Mouse (Mus musculus): Measurements from ENCODE around the gene Terb2. TPM values are rescaled to one million over a fixed set of nuclear protein-coding genes. Genes with fewer than 3 reads are reported as not detected.

Terb2 gene
- polyA plus RNA-seq (2012; rRNA removed) = not detected in 2 replicates

GRCm38 (mm10) chr2:122186106-122186505, at the start of gene Terb2, which contains the start of gene Patl2:
Gene Terb2 (plus strand): TSS chr2:122186272.
Gene Patl2 (minus strand): TSS chr2:122186189.
- no peak for DNase-seq (ENCODE audit: extremely low spot score in 1 of 2, low spot score in 1 of 2)

DNA sequence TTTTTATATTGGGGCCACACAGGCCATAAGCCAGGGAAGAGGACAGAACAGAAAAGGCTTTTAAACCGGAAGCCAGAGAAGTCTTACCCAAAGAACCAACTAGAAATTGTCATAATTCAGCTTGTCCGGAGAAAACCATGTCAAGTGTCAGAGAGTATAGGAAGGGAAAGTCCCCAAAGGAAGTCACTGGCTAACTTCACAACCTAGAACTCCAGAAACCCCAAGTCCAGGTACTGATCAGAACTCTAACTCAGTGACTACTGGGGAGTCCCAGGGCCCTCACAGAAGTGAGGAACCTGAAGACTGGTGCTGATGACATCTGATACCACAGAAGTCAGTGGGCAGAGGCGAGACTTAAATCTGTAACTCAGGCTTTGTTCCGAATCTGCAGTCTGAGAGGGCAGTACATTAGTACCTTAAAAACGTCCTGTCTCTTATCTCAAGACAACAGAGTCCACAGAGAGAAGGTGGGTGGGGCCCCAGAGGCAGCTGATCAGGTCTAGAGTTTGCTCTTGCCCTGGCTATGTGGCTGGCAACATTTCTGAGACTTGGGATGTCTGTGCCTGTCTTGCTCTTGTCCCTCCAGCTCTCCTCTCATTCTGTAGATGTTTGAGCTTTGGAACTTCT, 48.1 kb upstream of the Terb2 start:
- no peak for DNase-seq (ENCODE audit: extremely low spot score in 1 of 2, low spot score in 1 of 2)

- DNase-seq (ENCODE audit: extremely low spot score in 1 of 2, low spot score in 1 of 2) = no peak
Measured at GRCm38 (mm10) chr2:122140815-122141214, 45.3 kb upstream of the Terb2 start.

DNA sequence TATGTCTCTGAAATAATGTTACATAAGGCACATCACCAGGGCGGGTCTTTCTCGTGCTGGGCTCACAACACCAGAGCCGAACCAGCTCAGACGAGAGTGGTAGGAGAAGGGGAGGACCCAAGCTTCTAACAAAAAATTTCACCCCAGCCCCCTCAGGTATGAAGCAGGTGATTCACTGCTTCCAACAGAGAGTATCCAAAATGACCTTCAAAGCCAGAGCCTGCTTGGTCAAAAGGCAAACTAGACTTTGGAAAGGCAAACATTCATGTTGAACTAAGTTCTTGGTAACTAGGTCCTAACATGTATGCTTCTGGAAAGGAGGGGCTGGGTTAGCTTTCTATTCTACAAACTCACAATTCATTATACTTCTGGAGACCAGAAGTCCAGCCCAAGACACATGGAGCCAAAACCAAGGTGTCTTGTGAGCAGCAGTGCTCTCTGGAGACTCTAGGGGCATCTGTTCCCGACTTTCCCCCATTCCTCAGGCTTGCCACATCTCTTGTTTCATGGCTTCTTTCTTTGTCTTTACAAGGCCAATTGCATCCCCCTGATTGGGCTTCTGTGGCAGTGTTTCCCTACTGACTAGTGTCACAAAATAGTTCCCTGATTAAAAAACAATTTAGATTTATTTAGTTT, 44.6 kb upstream of the Terb2 start:
- no peak for DNase-seq (ENCODE audit: extremely low spot score in 1 of 2, low spot score in 1 of 2)

- DNase-seq (ENCODE audit: extremely low spot score in 1 of 2, low spot score in 1 of 2) = no peak
Measured at GRCm38 (mm10) chr2:122143111-122143510, 43.0 kb upstream of the Terb2 start.

GRCm38 (mm10) chr2:122145756-122146155, 40.3 kb upstream of the Terb2 start:
- DNase-seq (ENCODE audit: extremely low spot score in 1 of 2, low spot score in 1 of 2) = no peak

GRCm38 (mm10) chr2:122146687-122147086, 39.4 kb upstream of the Terb2 start:
- no peak for DNase-seq (ENCODE audit: extremely low spot score in 1 of 2, low spot score in 1 of 2)

DNA sequence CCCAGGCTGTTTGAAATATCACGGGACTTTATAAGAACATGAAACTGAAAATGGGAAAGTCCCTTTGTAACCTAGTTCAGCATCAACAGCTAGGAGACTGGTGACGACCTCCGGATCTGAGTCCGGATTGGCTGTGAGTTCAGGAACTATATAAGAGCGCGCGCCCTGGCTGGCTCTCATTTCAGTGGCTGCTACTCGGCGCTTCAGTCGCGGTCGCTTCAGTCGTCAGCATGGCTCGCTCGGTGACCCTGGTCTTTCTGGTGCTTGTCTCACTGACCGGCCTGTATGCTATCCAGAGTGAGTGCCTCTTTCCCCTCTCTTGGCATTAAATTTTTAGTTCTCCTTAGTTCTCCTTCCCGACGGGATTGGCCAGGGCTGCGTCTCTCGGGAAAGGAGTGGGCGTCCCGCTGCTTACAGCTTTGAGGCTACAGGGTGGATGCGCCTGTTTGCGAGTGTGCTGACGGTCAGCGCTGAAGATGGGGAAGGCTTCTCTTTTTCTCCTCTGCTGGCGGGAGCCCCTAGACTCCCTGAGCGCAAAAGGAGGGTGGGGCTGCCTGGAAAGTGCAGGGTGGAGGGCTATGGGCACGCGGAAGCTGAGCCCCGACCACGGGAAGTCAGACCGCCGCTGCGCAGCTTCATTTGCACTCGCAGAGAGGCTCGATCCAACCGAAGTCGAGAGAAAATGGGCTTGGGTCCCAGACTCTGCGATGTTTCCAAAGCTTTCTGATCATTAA, 38.4 kb upstream of the Terb2 start, which contains the start of gene B2m:
TSS of gene B2m (plus strand) at position 179 of the 734 bp plus-strand sequence.
- peak; percentile 92 to 96 for DNase-seq (ENCODE audit: extremely low spot score in 1 of 2, low spot score in 1 of 2)

- DNase-seq (ENCODE audit: extremely low spot score in 1 of 2, low spot score in 1 of 2) = peak in 1 of 2 experiments; percentile 42
Measured at GRCm38 (mm10) chr2:122148242-122148917, 37.7 kb upstream of the Terb2 start.

GRCm38 (mm10) chr2:122149316-122149715, 36.8 kb upstream of the Terb2 start:
- DNase-seq (ENCODE audit: extremely low spot score in 1 of 2, low spot score in 1 of 2) = no peak

DNA sequence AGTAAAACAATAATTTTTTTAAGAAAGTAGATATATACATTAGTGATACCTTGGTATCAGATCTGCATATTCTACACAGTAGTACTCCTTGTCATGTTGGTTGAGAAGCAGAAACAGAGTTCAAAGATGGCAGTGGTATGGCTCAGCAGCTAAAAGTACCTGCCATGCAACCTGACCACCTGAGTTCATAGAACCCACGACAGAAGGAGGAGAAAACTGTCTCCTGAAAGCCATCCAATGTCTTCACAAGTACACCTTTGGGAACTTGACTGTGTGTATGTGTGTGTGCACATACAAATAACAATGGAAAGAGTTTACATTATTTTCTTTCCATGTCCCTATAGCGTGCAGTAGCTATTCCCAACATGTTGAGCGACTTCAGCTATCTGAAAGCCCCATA, 36.4 kb upstream of the Terb2 start:
- no peak for DNase-seq (ENCODE audit: extremely low spot score in 1 of 2, low spot score in 1 of 2)

- DNase-seq (ENCODE audit: extremely low spot score in 1 of 2, low spot score in 1 of 2) = no peak
Measured at GRCm38 (mm10) chr2:122151221-122151620, 34.9 kb upstream of the Terb2 start.

DNA sequence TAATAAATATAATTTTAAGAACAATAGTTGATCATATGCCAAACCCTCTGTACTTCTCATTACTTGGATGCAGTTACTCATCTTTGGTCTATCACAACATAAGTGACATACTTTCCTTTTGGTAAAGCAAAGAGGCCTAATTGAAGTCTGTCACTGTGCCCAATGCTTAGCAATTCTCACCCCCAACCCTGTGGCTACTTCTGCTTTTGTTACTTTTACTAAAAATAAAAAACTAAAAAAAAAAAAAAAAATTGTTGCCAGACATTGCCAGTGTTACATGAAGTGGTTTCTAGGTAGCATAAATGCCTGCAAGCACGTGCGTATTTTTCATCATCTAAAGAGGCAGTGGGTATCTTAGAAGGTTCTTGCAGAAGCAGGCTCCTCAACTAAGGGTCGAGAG, 33.2 kb upstream of the Terb2 start:
- DNase-seq (ENCODE audit: extremely low spot score in 1 of 2, low spot score in 1 of 2) = no peak

- no peak for DNase-seq (ENCODE audit: extremely low spot score in 1 of 2, low spot score in 1 of 2)
Measured at GRCm38 (mm10) chr2:122153681-122154365, 32.2 kb upstream of the Terb2 start.

DNA sequence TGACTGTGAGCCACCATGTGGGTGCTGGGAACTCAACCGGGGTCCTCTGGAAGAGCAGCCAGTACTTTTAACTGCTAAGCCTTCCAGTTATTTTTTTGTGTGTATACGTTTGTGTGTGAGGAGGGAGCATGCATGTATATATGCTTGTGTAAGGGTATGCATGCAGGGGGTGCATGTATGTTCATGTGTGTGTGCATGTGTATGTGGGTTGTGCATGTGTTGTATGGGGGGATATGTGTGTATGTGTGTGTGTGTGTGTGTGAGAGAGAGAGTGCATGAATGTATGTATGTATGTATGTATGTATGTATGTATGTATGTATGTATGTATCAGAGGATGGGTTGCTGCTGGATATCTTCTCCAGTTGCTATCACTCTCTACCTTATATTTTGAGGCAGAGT, 31.6 kb upstream of the Terb2 start:
- no peak for DNase-seq (ENCODE audit: extremely low spot score in 1 of 2, low spot score in 1 of 2)

DNA sequence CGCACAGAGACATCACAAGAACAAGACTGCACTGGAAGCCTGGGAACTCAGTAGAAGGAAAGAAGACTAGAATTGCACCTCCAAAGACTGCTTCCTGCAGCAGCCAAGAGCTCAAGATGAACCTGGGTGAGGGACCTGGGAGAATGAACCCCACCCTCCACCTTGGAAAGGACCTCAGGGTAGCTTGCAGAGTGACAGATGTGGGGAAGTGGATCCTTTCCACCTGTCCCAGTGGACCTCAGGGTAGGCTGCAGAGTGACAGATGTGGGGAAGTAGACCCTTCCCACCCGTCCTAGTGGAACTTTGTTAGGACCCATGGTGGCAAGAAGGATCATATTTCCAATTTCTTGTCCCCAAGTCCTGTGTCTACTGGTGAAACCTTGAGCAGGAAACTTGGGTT, 30.8 kb upstream of the Terb2 start:
- no peak for DNase-seq (ENCODE audit: extremely low spot score in 1 of 2, low spot score in 1 of 2)

DNA sequence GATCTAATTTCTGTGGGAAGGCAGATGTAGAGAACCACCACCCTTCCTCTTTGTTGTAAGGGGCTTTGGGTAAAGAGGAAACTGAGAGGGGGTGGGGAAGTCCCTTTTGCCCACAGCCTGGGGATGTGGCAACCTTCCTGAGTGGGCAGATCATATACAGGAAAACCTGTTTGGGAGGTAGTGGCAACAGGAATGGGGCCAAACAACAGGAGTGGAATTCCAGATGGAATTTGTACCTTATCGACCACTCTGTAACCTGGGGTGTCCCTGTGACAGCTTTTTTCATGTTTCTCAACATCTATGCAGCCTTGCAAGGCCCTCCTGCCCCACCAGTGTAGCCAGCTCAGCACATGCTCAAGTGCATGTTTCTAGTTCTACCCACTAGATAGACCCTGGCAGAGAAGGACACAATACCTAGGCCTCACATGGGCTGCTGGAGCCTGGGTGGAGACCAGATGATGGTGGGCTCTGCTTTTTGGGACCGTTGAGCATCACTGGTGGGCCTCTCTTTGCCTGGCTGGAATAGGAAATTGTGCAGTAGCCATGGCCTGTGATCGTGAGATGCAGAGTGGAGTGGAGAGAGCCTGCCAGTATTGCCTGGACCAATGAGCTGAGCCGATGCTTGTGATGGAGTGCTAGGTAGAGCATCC, 29.9 kb upstream of the Terb2 start:
- no peak for DNase-seq (ENCODE audit: extremely low spot score in 1 of 2, low spot score in 1 of 2)

GRCm38 (mm10) chr2:122157561-122157960, 28.5 kb upstream of the Terb2 start:
- no peak for DNase-seq (ENCODE audit: extremely low spot score in 1 of 2, low spot score in 1 of 2)

GRCm38 (mm10) chr2:122158362-122158802, 27.7 kb upstream of the Terb2 start:
- DNase-seq (ENCODE audit: extremely low spot score in 1 of 2, low spot score in 1 of 2) = no peak

GRCm38 (mm10) chr2:122159667-122160066, 26.4 kb upstream of the Terb2 start:
- no peak for DNase-seq (ENCODE audit: extremely low spot score in 1 of 2, low spot score in 1 of 2)

Data from frontal cortex, adult 2 months (tissue).